Mouse (Mus musculus): ENCODE data around the gene Elf1. TPM values are rescaled to one million over a fixed set of nuclear protein-coding genes. Genes with fewer than 3 reads are reported as not detected.

Gene Elf1
- polyA plus RNA-seq, 1 experiment from 2014 or later, result 18.2 TPM

DNA sequence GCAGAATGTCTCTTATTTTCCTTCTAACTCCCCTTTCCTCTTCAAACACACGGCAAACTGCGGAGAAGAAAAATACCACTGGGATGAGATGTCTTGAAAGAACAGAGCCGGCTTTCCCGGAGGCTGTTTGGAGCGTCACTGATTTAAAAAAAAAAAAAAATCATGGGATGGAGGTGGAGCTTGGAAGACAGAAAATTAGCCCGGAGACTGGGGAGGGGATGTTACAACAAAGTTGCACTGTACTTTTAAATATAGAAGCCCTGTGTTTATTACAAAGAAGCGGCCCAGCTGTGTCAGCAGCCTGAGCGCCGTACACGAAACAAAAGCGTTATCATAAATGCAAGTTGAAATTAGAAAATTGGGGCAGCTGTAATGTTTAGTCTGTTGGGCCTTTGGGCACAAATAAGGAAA, 1.3 kb downstream of the Elf1 start:
- Histone ChIP-seq H3K27ac (peak overlapping the region; percentile 100), H3K9me3 (replicated peaks; ENCODE audit: low read length) (no peaks in the 10 kb centered on the region), H3K4me2 (ENCODE audit: low read length) (peak overlapping the region; percentile 81), H3K4me3 (replicated peaks; ENCODE audit: low read depth, low read length) (peak overlapping the region; percentile 70), H3K27me3 (ENCODE audit: insufficient read depth, low read length) (no peaks in the 10 kb centered on the region), H3K9ac (ENCODE audit: low read depth, low read length) (peak overlapping the region; percentile 94), H3K4me1 (replicated peaks; ENCODE audit: insufficient read depth, low read length) (peaks cover 29% of the 10 kb centered on the region), H3K36me3 (ENCODE audit: insufficient read depth, low read length) (no peaks in the 10 kb centered on the region)
- no peak for TF ChIP-seq CTCF (IDR thresholded peaks at IDR 0.05; ENCODE audit: low read depth)
- ATAC-seq (replicated peaks; ENCODE audit: low FRiP score, low read depth), result no peak
- DNase-seq (ENCODE audit: low spot score), result peak; percentile 92
- WGBS, result 2% methylated on average over 11 of the region's 11 CpGs

DNA sequence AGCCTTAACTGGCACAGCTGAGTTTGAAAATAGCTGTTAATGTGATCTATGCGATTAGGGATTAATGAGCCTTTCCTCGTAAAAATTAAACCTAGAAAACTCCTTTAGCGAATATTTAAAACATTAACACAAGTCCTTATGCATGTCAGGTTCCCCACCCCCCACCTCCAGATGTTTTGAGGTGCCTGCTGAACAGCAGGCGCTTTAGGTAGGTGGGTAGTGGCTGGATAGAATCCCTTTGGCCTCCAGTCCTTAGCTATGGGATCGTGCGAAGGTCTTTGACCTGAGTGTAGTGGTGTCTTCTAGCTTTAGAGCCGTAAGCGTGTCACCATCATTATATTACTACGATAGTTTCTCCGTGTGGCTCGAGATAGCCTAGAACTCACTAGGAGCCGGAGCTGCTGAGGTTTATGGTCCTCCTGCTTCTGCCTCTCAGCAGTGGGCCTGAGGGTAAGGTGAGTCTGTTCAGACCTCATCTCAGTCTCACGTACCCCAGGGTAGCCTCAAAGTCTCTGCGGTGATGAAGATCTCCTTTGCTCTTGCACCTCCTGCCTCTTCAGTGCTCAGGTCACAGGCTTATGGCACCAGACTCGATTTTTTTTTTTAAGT, 1.9 kb downstream of the Elf1 start:
- Histone ChIP-seq H3K4me2 (ENCODE audit: low read length) (peak overlapping the region; percentile 81), H3K9me3 (replicated peaks; ENCODE audit: low read length) (no peaks in the 10 kb centered on the region), H3K9ac (ENCODE audit: low read depth, low read length) (peak overlapping the region; percentile 94), H3K4me3 (replicated peaks; ENCODE audit: low read depth, low read length) (peak overlapping the region; percentile 70), H3K36me3 (ENCODE audit: insufficient read depth, low read length) (no peaks in the 10 kb centered on the region), H3K4me1 (replicated peaks; ENCODE audit: insufficient read depth, low read length) (peaks cover 32% of the 10 kb centered on the region), H3K27ac (peak overlapping the region; percentile 100), H3K27me3 (ENCODE audit: insufficient read depth, low read length) (no peaks in the 10 kb centered on the region)
- WGBS, result 10% methylated on average over 15 of the region's 15 CpGs
- ATAC-seq (replicated peaks; ENCODE audit: low FRiP score, low read depth) (no peak), DNase-seq (ENCODE audit: low spot score) (peak; percentile 40)
- TF ChIP-seq CTCF (IDR thresholded peaks at IDR 0.05; ENCODE audit: low read depth), result no peak

DNA sequence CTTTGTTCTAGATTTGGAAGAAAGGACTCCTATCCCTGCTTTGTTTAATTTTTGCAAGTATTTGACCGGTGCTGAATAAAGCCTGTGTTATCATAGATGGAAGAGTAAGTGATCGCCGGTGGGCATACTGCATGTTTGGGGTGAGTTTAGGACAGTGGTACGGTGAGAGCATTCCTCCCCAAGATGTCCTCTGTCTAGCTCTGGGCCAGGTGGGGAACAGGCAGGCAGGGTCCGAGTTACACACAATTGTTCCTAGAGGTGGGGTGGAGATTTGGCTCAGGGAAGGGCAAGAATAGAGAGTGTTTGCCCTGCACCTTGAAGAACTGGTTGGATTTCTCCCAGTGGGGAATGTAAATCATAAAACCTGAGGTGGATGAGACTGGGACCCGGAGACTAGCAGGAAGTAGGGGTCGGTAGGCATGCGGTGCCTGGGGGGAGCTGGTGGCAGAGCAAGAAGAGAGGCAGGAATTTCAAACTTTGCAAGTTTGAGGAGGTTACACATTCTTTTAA, 2.7 kb downstream of the Elf1 start:
- Histone ChIP-seq H3K4me1 (replicated peaks; ENCODE audit: insufficient read depth, low read length) (peaks cover 32% of the 10 kb centered on the region), H3K4me3 (replicated peaks; ENCODE audit: low read depth, low read length) (peak overlapping the region; percentile 70), H3K9me3 (replicated peaks; ENCODE audit: low read length) (no peaks in the 10 kb centered on the region), H3K36me3 (ENCODE audit: insufficient read depth, low read length) (no peaks in the 10 kb centered on the region), H3K27ac (peak overlapping the region; percentile 100), H3K4me2 (ENCODE audit: low read length) (peak overlapping the region; percentile 81), H3K9ac (ENCODE audit: low read depth, low read length) (peak overlapping the region; percentile 94; the same call in 1 of the 2 replicates), H3K27me3 (ENCODE audit: insufficient read depth, low read length) (no peaks in the 10 kb centered on the region)
- ATAC-seq (replicated peaks; ENCODE audit: low FRiP score, low read depth) (no peak), DNase-seq (ENCODE audit: low spot score) (peak; percentile 33)
- 54% methylated on average over 8 of the region's 8 CpGs for WGBS
- TF ChIP-seq CTCF (IDR thresholded peaks at IDR 0.05; ENCODE audit: low read depth), result no peak

DNA sequence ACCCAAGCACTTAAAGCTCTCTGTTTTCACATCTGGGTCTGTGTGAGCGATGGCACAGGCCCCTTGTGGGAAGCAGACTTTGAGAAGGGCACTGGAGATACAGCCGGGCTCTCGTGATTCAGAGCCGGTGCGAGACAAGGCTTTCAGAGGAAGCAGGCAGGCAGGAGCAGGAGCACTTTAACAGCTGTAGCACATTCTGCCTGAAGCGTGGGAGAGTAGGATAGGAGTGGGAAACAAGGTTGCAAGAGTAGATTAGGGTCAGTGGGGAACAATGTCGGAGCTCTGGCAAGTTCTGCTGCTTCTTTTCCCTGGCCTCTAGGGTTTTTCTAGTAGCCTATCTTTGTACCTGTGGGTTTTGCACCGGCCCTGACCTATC, 5.6 kb downstream of the Elf1 start:
- Histone ChIP-seq H3K27me3 (ENCODE audit: insufficient read depth, low read length) (no peaks in the 10 kb centered on the region), H3K27ac (peak overlapping the region; percentile 84), H3K4me1 (replicated peaks; ENCODE audit: insufficient read depth, low read length) (peaks cover 27% of the 10 kb centered on the region), H3K4me2 (ENCODE audit: low read length) (peak overlapping the region; percentile 64), H3K9me3 (replicated peaks; ENCODE audit: low read length) (no peaks in the 10 kb centered on the region), H3K4me3 (replicated peaks; ENCODE audit: low read depth, low read length) (peak overlapping the region; percentile 31; the same call in 1 of the 2 replicates), H3K36me3 (ENCODE audit: insufficient read depth, low read length) (no peaks in the 10 kb centered on the region), H3K9ac (ENCODE audit: low read depth, low read length) (peak overlapping the region; percentile 15; the same call in 1 of the 2 replicates)
- no peak for ATAC-seq (replicated peaks; ENCODE audit: low FRiP score, low read depth)
- TF ChIP-seq CTCF (IDR thresholded peaks at IDR 0.05; ENCODE audit: low read depth), result no peak
- WGBS, result 12% methylated on average over 8 of the region's 8 CpGs
- no peak for DNase-seq (ENCODE audit: low spot score)

DNA sequence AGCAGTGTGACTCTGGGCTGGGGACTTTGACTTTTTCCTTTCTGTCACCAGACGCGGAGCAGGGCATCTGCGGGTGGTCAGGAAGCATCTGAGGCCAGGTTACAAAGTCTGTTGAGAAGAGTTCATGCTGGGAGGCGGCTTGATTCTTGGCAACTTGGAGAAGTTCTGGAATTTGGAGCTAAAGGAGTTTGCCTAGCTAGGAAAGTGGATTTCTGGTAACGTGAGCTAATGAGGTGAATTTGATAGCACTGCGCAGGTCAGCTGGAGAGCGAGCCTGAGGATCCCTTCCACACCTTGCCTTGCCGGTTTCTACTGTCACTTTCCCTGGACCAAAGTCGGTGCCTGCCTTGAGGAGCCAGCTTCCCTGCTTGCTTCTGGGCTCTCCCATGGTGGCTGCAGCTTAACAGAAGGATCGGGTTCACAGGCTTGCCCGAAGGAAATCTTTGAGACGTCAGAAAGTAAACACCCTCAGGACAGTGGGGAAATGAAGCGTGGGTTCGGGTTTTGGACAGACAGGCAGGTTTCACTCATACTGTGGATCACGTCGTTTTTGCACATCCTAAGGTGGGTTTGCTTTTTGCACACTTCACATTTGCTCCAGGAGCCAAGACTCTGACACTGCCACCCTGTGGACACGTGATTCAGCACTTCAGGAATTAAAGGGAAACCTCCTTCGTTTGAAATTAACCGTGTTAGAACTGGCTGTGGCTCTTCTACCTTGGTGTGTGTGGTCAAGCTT, 6.2 kb downstream of the Elf1 start:
- peak; percentile 62 for ATAC-seq (replicated peaks; ENCODE audit: low FRiP score, low read depth)
- peak overlapping the region; percentile 15 for H3K9ac ChIP-seq (ENCODE audit: low read depth, low read length)
- TF ChIP-seq CTCF (IDR thresholded peaks at IDR 0.05; ENCODE audit: low read depth), result peak; percentile 63
- peak overlapping the region; percentile 84 for H3K27ac ChIP-seq
- H3K4me1 ChIP-seq (replicated peaks; ENCODE audit: insufficient read depth, low read length), result peaks cover 27% of the 10 kb centered on the region
- peak overlapping the region; percentile 31 for H3K4me3 ChIP-seq (replicated peaks; ENCODE audit: low read depth, low read length)
- H3K4me2 ChIP-seq (ENCODE audit: low read length), result peak overlapping the region; percentile 64
- 5% methylated on average over 19 of the region's 19 CpGs for WGBS
- H3K27me3 ChIP-seq (ENCODE audit: insufficient read depth, low read length), result no peaks in the 10 kb centered on the region
- H3K9me3 ChIP-seq (replicated peaks; ENCODE audit: low read length), result no peaks in the 10 kb centered on the region
- H3K36me3 ChIP-seq (ENCODE audit: insufficient read depth, low read length), result 0 out of 2 replicates have a peak, but pooled peaks cover 2% of the 10 kb centered on the region
- DNase-seq (ENCODE audit: low spot score), result peak; percentile 72

DNA sequence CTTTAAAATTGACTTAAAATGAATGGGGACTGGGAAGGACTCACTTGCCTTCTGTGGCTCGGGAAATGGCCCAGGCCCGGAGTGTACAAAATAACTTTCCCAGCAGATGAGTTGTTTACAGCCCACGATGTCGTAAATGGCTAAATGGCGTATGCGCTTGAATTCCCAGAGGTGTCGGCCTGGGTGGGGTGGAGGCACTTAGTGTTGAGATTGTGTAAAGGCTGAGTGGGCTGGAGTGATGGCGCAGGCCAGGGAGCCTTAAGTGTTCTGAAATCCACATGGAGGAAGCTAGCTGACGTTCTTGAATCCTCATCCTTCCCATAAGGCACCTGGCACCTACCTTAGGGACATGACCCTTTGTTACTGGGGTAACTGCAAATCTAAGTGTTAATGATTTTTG, 7.5 kb downstream of the Elf1 start:
- Histone ChIP-seq H3K36me3 (ENCODE audit: insufficient read depth, low read length) (0 out of 2 replicates have a peak, but pooled peaks cover 2% of the 10 kb centered on the region), H3K4me2 (ENCODE audit: low read length) (no peak overlapping the region), H3K4me1 (replicated peaks; ENCODE audit: insufficient read depth, low read length) (peaks cover 19% of the 10 kb centered on the region), H3K9me3 (replicated peaks; ENCODE audit: low read length) (no peaks in the 10 kb centered on the region), H3K27me3 (ENCODE audit: insufficient read depth, low read length) (no peaks in the 10 kb centered on the region), H3K27ac (no peak overlapping the region), H3K9ac (ENCODE audit: low read depth, low read length) (no peak overlapping the region), H3K4me3 (replicated peaks; ENCODE audit: low read depth, low read length) (no peak overlapping the region)
- WGBS, result 51% methylated on average over 9 of the region's 9 CpGs
- no peak for DNase-seq (ENCODE audit: low spot score)
- ATAC-seq (replicated peaks; ENCODE audit: low FRiP score, low read depth), result no peak
- TF ChIP-seq CTCF (IDR thresholded peaks at IDR 0.05; ENCODE audit: low read depth), result no peak

All from kidney, postnatal 0 days (tissue).